Mouse (Mus musculus): ENCODE data around the gene Gm20388.

DNA sequence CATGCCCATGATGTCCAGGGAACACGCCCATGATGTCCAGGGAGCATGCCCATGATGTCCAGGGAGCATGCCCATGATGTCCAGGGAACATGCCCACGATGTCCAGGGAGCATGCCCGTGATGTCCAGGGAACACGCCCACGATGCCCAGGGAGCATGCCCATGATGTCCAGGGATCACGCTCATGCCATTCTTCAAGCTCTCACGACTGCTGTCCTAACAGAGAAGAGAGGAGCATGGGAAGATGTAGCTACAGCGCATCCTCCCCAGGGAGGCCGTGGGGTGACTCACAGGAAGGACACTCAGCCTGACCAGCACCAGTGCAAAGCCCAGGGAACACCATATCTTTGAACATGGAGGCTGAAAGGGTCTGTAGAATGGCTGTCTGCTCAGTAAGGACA, 2245.3 kb downstream of the Gm20388 start:
- TF ChIP-seq EP300 (IDR thresholded peaks at IDR 0.05; ENCODE audit: low read depth) (no peak), CTCF (IDR thresholded peaks at IDR 0.05; ENCODE audit: low read depth) (no peak)
